Mouse (Mus musculus) liver, embryonic 11.5 days (tissue): ENCODE measurements around the gene Apoo. TPM values are rescaled to one million over a fixed set of nuclear protein-coding genes. Genes with fewer than 3 reads are reported as not detected.
A peak's percentile ranks its signal among the peaks of the same experiment; 100 is the strongest.
"Not testable (repeated sequence)": the region's sequence is repeated elsewhere in the genome, so short reads cannot be mapped to it uniquely, and the experiment has no call there.

ENCODE experiments used
- ATAC-seq: fragments of 200-750 bp; cut with Nextera tagmentation; replicated peaks from 2 replicates; pipeline ENCODE4 v1.8.0; 2017; ENCODE audit warnings: moderate number of reproducible peaks, mild to moderate bottlenecking, moderate TSS enrichment, moderate library complexity; ENCODE audit not compliant: low FRiP score
- DNase-seq: peaks from one replicate; pipeline ENCODE4 v3.0.0-alpha.2; 2017; ENCODE audit warnings: low spot score
- H3K27ac ChIP-seq: fragments of 300-500 bp; sonication (generic); 2 replicates; pipeline ENCODE4 v1.5.1; 2014; ENCODE audit warnings: mild to moderate bottlenecking, low read depth, low read length, control low read depth
- H3K27me3 ChIP-seq: fragments of 300-500 bp; sonication (generic); replicated peaks from 2 replicates; pipeline ENCODE4 v1.6.1; 2014; ENCODE audit warnings: low read length, mixed read lengths; ENCODE audit not compliant: control insufficient read depth, insufficient read depth
- H3K36me3 ChIP-seq: fragments of 300-500 bp; sonication (generic); 2 replicates; pipeline ENCODE4 v1.6.1; 2014; ENCODE audit warnings: mild to moderate bottlenecking, low read length, moderate library complexity, mixed read lengths; ENCODE audit not compliant: control insufficient read depth, insufficient read depth
- H3K4me1 ChIP-seq: fragments of 300-500 bp; sonication (generic); replicated peaks from 2 replicates; pipeline ENCODE4 v1.6.1; 2014; ENCODE audit warnings: low read length, mixed read lengths; ENCODE audit not compliant: control insufficient read depth, insufficient read depth
- H3K4me2 ChIP-seq: fragments of 300-500 bp; sonication (generic); 2 replicates; pipeline ENCODE4 v1.6.1; 2014; ENCODE audit warnings: mild to moderate bottlenecking, control low read depth, moderate library complexity
- H3K4me3 ChIP-seq: fragments of 300-500 bp; sonication (generic); 2 replicates; pipeline ENCODE4 v1.5.1; 2014; ENCODE audit warnings: low read depth, low read length, control low read depth
- H3K9ac ChIP-seq: fragments of 300-500 bp; sonication (generic); 2 replicates; pipeline ENCODE4 v1.6.1; 2014; ENCODE audit warnings: low read depth, low read length, control low read depth
- H3K9me3 ChIP-seq: fragments of 300-500 bp; sonication (generic); 2 replicates; pipeline ENCODE4 v1.6.1; 2016; ENCODE audit warnings: low read length, inconsistent platforms, mixed read lengths; ENCODE audit not compliant: control insufficient read depth
- WGBS: fragments of 180-500 bp; shearing (Covaris S2); extraction: QIAGEN DNeasy Blood & Tissue Kit; methylation state at CpG from one replicate; pipeline ENCODE4 v1.1.7; 2014; 5-methylcytosine and 5-hydroxymethylcytosine counted together
- polyA plus RNA-seq: library from polyadenylated mRNA; unstranded; fragments of >200 nt; fragmentation: Nextera tagmentation; extraction: Ambion mirVana; gene quantifications from 2 replicates; pipeline ENCODE4 v1.2.1, GENCODE M21; 2014

Apoo gene
- 73.9 and 74.6 TPM in 2 replicates for polyA plus RNA-seq

GRCm38 (mm10) chrX:94366670-94367241 is at the start of gene Apoo, which contains the start of gene Fam90a1b:
Gene Apoo, plus strand, starts transcription at chrX:94367117.
Gene Fam90a1b, minus strand, starts transcription at chrX:94366777.
- Histone ChIP-seq H3K9ac (peak within 1 kb of the TSS; percentile 62), H3K4me3 (peak within 1 kb of the TSS; percentile 67), H3K36me3 (no peaks in the 10 kb centered on the region), H3K4me1 (0 out of 2 replicates have a peak, but pooled peaks cover 2% of the 10 kb centered on the region), H3K9me3 (no peaks in the 10 kb centered on the region), H3K4me2 (peak within 1 kb of the TSS; percentile 50), H3K27ac (peak within 1 kb of the TSS; percentile 13; the same call in 1 of the 2 replicates), H3K27me3 (peaks cover 53% of the 10 kb centered on the region)
- WGBS, result 11% methylated on average over 46 of the region's 46 CpGs
- DNase-seq, result peak; percentile 91
- peak; percentile 99 for ATAC-seq

GRCm38 (mm10) chrX:94321036-94321902 is 45.6 kb upstream of the Apoo start:
- no peak overlapping the region for H3K9ac ChIP-seq
- no peak overlapping the region for H3K4me3 ChIP-seq
- H3K27me3 ChIP-seq, result peaks cover 17% of the 10 kb centered on the region
- no peaks in the 10 kb centered on the region for H3K36me3 ChIP-seq
- WGBS, result 82% methylated on average over 11 of the region's 11 CpGs
- H3K4me1 ChIP-seq, result no peaks in the 10 kb centered on the region
- ATAC-seq, result no peak
- no peaks in the 10 kb centered on the region for H3K9me3 ChIP-seq
- DNase-seq, result no peak
- no peak overlapping the region for H3K4me2 ChIP-seq
- no peak overlapping the region for H3K27ac ChIP-seq

- not testable (repeated sequence) for H3K36me3 ChIP-seq, DNase-seq, H3K9ac ChIP-seq, H3K27ac ChIP-seq, H3K4me1 ChIP-seq, H3K4me3 ChIP-seq, H3K4me2 ChIP-seq, H3K9me3 ChIP-seq, ATAC-seq
- 95% methylated on average over 4 of the region's 4 CpGs for WGBS
- peaks cover 15% of the 10 kb centered on the region for H3K27me3 ChIP-seq
Measured at GRCm38 (mm10) chrX:94343638-94344037, 23.3 kb upstream of the Apoo start.

GRCm38 (mm10) chrX:94365381-94365925 is 1.5 kb upstream of the Apoo start:
- Histone ChIP-seq H3K4me1 (0 out of 2 replicates have a peak, but pooled peaks cover 2% of the 10 kb centered on the region), H3K4me2 (peak overlapping the region; percentile 50), H3K36me3 (no peaks in the 10 kb centered on the region), H3K4me3 (0 out of 2 replicates have a peak overlapping the region, but pooled peaks have one; percentile 3), H3K9ac (no peak overlapping the region), H3K9me3 (no peaks in the 10 kb centered on the region), H3K27ac (no peak overlapping the region), H3K27me3 (peaks cover 61% of the 10 kb centered on the region)
- no peak for ATAC-seq
- 33% methylated on average over 14 of the region's 14 CpGs for WGBS
- DNase-seq, result no peak

- Histone ChIP-seq H3K36me3 (no peaks in the 10 kb centered on the region), H3K4me2 (peak overlapping the region; percentile 50), H3K27me3 (peaks cover 55% of the 10 kb centered on the region), H3K9ac (no peak overlapping the region), H3K4me1 (0 out of 2 replicates have a peak, but pooled peaks cover 2% of the 10 kb centered on the region), H3K4me3 (peak overlapping the region; percentile 10; the same call in 1 of the 2 replicates), H3K9me3 (no peaks in the 10 kb centered on the region), H3K27ac (no peak overlapping the region)
- ATAC-seq (no peak), DNase-seq (peak; percentile 33)
- 19% methylated on average over 16 of the region's 16 CpGs for WGBS
Measured at GRCm38 (mm10) chrX:94366029-94366428, 888 bp upstream of the Apoo start.

- Histone ChIP-seq H3K4me2 (peak overlapping the region; percentile 40), H3K27me3 (peaks cover 53% of the 10 kb centered on the region), H3K4me1 (0 out of 2 replicates have a peak, but pooled peaks cover 2% of the 10 kb centered on the region), H3K27ac (peak overlapping the region; percentile 13; the same call in 1 of the 2 replicates), H3K4me3 (peak overlapping the region; percentile 67), H3K36me3 (no peaks in the 10 kb centered on the region), H3K9me3 (no peaks in the 10 kb centered on the region), H3K9ac (peak overlapping the region; percentile 62)
- ATAC-seq, result no peak; the same call in 1 of the 2 replicates
- DNase-seq, result no peak
- whole genome bisulfite sequencing, result 20% methylated on average over 17 of the region's 17 CpGs
Measured at GRCm38 (mm10) chrX:94367248-94367647, 331 bp downstream of the Apoo start.

- no peak for DNase-seq
- H3K27ac ChIP-seq, result no peak overlapping the region
- H3K4me3 ChIP-seq, result no peak overlapping the region
- ATAC-seq, result 0 out of 2 replicates have a peak, but pooled peaks have one; percentile 36
- peaks cover 7% of the 10 kb centered on the region for H3K27me3 ChIP-seq
- H3K4me1 ChIP-seq, result no peaks in the 10 kb centered on the region
- no peak overlapping the region for H3K4me2 ChIP-seq
- H3K36me3 ChIP-seq, result no peaks in the 10 kb centered on the region; the same call in 1 of the 2 replicates
- H3K9ac ChIP-seq, result no peak overlapping the region
- H3K9me3 ChIP-seq, result no peaks in the 10 kb centered on the region
- WGBS, result 70% methylated on average over 5 of the region's 5 CpGs
Measured at GRCm38 (mm10) chrX:94378734-94379133, 11.8 kb downstream of the Apoo start.

- no peak overlapping the region for H3K4me2 ChIP-seq
- H3K4me3 ChIP-seq, result no peak overlapping the region
- no peaks in the 10 kb centered on the region for H3K36me3 ChIP-seq
- H3K9ac ChIP-seq, result no peak overlapping the region
- no peaks in the 10 kb centered on the region for H3K9me3 ChIP-seq
- 56% methylated on average over 3 of the region's 3 CpGs for WGBS
- DNase-seq (no peak), ATAC-seq (no peak)
- peaks cover 11% of the 10 kb centered on the region; the same call in 1 of the 2 replicates for H3K27me3 ChIP-seq
- H3K4me1 ChIP-seq, result no peaks in the 10 kb centered on the region
- H3K27ac ChIP-seq, result no peak overlapping the region
Measured at GRCm38 (mm10) chrX:94408975-94409374, 42.1 kb downstream of the Apoo start.
